Mouse (Mus musculus) bone marrow macrophage, adult 2 months (primary cell): ENCODE data around the gene Gpr1.

Experiments
- CTCF ChIP-seq: IDR thresholded peaks from 2 replicates; pipeline ENCODE4 v1.5.1; 2012; ENCODE audit warnings: low read depth, mild to moderate bottlenecking, low read length, moderate library complexity
- POLR2A ChIP-seq: IDR thresholded peaks from 2 replicates; pipeline ENCODE4 v1.6.1; 2012; ENCODE audit warnings: mild to moderate bottlenecking, low read depth, low read length, borderline replicate concordance

DNA sequence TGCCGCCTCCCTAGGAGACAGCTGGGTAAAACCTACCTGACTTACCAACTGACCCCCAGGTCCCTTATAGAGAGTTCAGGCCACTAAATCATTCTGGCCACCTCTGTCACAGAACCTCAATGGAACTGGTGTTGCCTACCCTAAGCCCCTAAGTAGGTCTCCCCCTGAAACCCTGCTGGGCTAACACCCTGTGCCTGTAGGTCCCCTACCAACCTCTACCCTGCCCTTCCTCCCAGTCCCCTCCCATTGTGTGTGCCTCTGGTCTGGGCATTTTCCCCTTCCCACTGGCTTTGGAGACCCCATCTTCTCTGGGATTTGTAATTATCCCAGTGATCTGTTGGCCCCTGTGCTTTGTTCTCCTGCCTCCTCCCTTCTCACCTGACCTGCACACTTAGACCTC lies 10.9 kb downstream of the Gpr1 start:
- TF ChIP-seq CTCF, result no peak
- no peak for TF ChIP-seq POLR2A
